Mouse (Mus musculus) small intestine, adult 2 months (tissue): ENCODE results near the gene C1qtnf1.

Experiments used
- CTCF ChIP-seq: fragments of 200-500 bp; IDR thresholded peaks from 2 replicates; pipeline ENCODE4 v1.5.1; 2012; ENCODE audit warnings: low read depth, mild to moderate bottlenecking, control low read depth, inconsistent platforms, low read length, moderate library complexity, mixed read lengths; ENCODE audit not compliant: insufficient replicate concordance, insufficient read length; ENCODE audit errors: extremely low read depth
- POLR2A ChIP-seq: fragments of 200-500 bp; IDR thresholded peaks from 2 replicates; pipeline ENCODE4 v1.6.1; 2012; ENCODE audit warnings: low read depth, mild to moderate bottlenecking, control low read depth, inconsistent platforms, low read length, moderate library complexity

- TF ChIP-seq CTCF, result no peak
- no peak for TF ChIP-seq POLR2A
Measured at GRCm38 (mm10) chr11:118410479-118410878, 17.5 kb upstream of the C1qtnf1 start.
